Mouse (Mus musculus) naive thymus-derived CD4-positive, alpha-beta T cell, adult 2 months (primary cell): Measurements from ENCODE around the gene Trrap.
A peak's percentile ranks its signal among the peaks of the same experiment; 100 is the strongest.

ENCODE experiments used
- DNase-seq: peaks from one replicate; pipeline ENCODE4 v3.0.0-alpha.2; 2011; ENCODE audit warnings: low read depth

Trrap gene

GRCm38 (mm10) chr5:144780654-144781053 is 13.1 kb downstream of the Trrap start:
- no peak for DNase-seq

DNA sequence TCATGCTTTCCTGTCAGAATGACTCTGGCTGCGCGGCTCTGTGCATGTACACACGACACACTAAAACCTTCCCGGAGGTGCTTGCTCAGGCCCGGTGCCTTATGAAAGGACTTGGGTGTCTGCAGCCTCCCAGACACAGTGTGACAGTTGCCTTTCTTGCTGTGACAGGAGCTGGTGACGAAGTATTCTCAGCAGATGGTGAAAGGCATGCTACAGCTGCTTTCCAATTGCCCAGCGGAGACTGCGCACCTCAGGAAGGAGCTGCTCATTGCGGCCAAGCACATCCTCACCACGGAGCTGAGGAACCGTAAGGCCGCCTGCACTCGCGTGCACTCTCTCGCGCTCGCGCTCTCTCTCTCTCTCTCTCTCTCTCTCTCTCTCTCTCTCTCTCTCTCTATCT is 18.9 kb downstream of the Trrap start:
- DNase-seq, result no peak

DNA sequence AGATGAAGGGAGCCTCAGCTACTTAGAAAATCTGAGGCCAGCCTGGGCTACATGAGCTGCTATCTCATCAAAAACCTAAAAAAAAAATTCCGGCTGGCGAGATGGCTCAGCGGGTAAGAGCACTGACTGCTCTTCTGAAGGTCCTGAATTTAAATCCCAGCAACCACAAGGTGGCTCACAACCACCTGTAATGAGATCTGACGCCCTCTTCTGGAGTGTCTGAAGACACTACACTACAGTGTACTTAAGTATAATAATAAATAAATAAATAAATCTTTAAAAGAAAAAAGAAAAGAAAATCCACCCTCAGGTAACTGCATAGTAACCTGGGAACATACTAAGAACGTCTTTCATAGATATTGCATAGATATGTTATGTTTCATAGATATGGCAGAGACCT is 25.8 kb downstream of the Trrap start:
- no peak for DNase-seq

- peak; percentile 36 for DNase-seq
Measured at GRCm38 (mm10) chr5:144794687-144795086, 27.2 kb downstream of the Trrap start.

DNA sequence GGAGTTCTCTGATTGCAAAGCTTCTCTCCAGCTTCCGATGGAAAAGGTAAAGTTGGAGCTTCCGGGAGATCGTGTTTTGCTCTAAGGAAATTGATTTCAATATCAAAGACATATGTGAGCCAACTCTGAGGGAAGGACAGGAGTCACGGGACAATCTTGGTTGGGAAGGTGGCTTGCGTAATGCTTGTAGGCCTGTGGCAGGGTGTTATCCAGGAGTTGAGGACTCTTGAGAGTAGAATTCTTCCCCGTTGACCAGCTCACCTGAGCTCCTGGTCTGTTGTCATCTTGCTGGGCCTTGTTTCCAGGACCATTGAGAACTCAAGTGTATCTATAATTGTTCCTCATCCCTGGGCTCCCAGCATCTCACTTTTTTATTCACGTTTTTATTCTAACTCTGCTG is 29.6 kb downstream of the Trrap start:
- no peak for DNase-seq

DNA sequence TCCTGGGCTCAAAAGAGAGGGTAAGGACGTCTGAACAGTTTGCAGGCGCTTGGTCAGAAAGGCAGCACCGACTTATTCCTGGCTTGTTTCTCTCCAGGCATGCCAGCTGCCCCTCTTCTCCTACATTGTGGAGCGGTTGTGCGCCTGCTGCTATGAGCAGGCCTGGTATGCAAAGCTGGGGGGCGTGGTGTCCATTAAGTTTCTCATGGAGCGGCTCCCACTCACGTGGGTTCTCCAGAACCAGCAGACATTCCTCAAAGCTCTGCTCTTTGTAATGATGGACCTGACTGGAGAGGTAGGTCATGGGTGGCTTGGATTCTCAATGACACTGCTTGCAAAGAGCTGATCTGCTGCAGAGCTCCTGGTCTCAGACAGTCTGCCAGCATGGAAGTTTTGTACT is 35.5 kb downstream of the Trrap start:
- no peak for DNase-seq

GRCm38 (mm10) chr5:144804181-144804580 is 36.6 kb downstream of the Trrap start:
- DNase-seq, result no peak

- no peak for DNase-seq
Measured at GRCm38 (mm10) chr5:144806931-144807330, 39.4 kb downstream of the Trrap start.

- DNase-seq, result no peak
Measured at GRCm38 (mm10) chr5:144828365-144829102, 61.0 kb downstream of the Trrap start.

DNA sequence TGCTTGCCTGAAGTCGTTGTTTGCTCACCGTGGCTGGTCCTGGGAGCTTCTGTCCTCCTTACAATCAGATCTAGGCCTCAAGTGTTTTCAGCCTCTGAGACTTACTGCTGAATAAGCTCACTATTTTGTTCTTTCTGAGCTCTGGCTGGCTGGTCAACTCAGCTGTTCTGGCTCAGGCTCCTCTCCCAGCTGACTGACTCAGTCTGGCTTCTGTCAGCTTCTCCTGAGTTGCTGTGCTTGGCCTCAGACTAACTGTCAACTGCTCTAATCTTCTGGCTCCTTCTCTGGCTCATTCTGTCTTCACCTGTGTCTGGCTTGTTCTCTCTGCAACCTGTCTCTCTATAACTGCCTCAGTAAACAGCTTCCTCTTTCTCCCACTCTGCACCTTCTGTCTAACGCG is 62.1 kb downstream of the Trrap start:
- no peak for DNase-seq

DNA sequence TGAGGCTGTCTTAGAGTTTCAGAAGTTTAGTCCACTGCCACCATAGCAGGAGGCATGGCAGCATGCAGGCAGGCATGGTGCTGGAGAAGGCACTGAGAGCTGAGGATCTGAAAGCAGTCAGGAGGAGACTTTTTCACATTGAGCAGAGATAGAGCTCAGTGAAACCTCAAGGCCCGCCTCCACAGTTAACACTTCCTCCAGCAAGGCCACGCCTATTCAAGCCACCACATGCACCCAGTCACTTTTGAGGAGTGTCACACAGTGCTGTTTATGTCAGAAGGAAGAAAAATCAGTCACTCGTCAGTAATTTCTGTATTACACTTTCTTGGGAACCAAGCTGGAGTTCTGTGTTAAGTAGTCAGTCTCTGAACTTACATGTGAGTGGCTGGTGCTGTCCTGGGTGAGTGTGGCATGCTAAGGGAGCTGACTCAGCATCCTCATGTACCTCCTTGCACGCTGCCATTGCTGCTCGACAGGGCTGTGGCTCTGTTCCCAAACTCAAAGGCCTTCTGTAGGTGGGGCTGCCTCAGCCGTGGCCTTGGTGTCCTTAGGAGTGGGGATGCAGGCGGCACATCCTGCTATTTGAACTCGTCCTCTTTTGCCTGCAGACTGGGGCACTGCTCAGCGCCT is 64.4 kb downstream of the Trrap start:
- no peak for DNase-seq

GRCm38 (mm10) chr5:144836100-144836499 is 68.6 kb downstream of the Trrap start:
- peak; percentile 37 for DNase-seq

- DNase-seq, result no peak
Measured at GRCm38 (mm10) chr5:144845352-144845751, 77.8 kb downstream of the Trrap start.

DNA sequence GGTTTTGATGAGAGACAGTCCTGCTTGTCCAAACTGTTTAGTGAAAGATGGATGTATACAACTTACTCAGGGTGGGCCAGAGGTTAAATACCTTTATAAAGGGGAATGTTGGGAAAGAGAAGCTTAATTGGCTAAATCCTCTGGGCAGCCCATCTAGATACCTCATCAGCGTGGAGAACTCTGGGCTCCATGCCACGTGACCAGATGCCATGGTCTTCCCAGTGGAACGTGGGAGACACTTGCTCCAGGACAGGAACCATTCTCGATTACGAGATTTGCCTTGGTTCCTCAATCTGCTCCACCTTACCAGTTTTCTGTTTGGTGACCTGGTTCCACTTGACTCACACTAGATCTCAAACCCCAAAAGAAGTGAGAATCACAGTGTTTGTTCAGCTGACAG is 81.2 kb downstream of the Trrap start:
- no peak for DNase-seq

GRCm38 (mm10) chr5:144849932-144850331 is 82.4 kb downstream of the Trrap start:
- no peak for DNase-seq

DNA sequence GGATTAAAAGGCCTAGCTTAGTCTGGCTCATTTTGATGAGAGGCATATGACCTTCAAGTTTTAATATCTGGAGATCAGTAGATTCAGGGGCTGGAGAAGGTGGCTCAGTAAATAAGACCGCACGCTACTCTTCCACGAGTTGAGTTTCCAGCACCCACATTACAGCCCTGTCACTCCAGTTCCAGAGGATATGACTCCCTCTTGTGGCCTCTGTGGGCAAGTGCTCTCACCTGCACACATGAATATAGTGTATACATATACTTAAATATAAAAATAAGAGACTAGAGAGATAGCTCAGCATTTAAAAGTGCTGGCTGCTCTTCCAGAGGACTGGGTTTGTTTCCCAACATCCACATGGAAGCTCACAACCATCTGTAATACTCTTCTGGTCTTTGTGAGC is 84.3 kb downstream of the Trrap start:
- no peak for DNase-seq

GRCm38 (mm10) chr5:144853931-144854330 is 86.4 kb downstream of the Trrap start:
- DNase-seq, result no peak

DNA sequence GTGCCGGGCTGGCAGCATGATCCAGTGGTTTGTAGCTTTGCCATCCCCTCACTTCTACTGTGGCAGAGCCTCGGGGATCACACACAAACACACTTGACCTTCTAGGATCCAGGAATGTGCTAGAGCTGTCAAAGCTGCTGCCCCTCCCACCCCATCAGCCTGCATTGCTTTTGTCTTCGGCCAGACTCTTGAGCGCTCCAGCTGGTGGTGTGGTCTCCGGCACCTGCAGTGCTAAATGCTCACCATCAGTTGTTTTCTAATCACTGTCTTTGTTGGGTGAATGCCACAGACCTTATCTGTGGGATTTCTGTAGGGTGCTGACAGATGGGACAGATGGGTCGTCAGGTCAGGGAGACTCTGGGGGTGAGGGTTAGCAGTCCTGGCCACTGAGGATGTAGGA is 88.4 kb downstream of the Trrap start:
- no peak for DNase-seq

GRCm38 (mm10) chr5:144858527-144858926 is 91.0 kb downstream of the Trrap start:
- no peak for DNase-seq

DNA sequence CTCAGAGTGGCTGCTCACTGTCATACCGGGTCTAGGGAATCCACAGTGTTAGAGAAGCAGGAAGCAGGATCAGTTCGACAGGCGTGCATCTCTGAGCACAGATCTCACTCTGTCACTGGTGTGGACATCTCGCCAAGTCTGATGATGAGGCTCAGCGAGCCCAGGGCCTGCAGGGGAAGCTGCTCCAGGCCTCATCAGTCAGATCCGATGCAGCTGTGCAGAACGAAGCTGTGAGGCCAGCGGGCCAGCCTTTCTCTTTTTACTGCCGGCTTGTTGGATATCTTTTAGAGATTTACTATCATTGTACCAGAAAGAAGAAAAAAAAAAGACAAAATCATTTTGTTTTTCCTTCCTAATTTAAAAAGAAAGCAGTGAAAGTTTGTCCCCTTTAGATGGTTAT is 91.8 kb downstream of the Trrap start:
- DNase-seq, result no peak

- DNase-seq, result no peak
Measured at GRCm38 (mm10) chr5:144860913-144861312, 93.4 kb downstream of the Trrap start.

- DNase-seq, result peak; percentile 39
Measured at GRCm38 (mm10) chr5:144866923-144867322, 99.4 kb downstream of the Trrap start.

- DNase-seq, result no peak
Measured at GRCm38 (mm10) chr5:144869466-144869865, 101.9 kb downstream of the Trrap start.

DNA sequence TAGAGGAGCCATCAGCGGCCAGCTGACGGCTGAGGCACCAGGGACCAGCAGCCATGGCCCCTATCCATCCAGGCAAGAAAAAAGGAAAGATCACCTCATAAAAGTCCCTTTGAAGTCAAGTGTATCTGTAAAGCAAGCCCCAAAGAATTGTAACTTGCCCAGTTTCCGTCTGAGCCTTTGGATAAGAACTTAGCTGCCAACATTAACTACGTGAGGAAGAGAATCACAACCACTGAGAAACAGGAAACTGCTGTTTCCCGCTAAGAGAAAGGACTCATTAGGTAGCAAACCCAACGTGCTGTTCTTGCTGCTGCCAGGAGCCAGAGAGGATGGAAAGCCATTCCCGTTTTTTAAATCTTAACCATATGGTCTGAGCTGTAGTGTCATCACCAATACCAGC is 103.2 kb downstream of the Trrap start:
- no peak for DNase-seq
